Mouse (Mus musculus) liver, adult 2 months (tissue): ENCODE data around the gene Nfam1. TPM values are rescaled to one million over a fixed set of nuclear protein-coding genes. Genes with fewer than 3 reads are reported as not detected.
A peak's percentile ranks its signal among the peaks of the same experiment; 100 is the strongest.

ENCODE experiments used
- DNase-seq: peaks from one replicate; pipeline ENCODE4 v3.0.0-alpha.2; 2011; ENCODE audit warnings: low read depth, low spot score; ENCODE audit errors: extremely low read depth
- H3K27ac ChIP-seq: fragments of 200-500 bp; replicated peaks from 2 replicates; pipeline ENCODE4 v1.5.1; 2012; ENCODE audit warnings: low read depth, mild to moderate bottlenecking, control low read depth, inconsistent platforms, low read length; ENCODE audit not compliant: insufficient read depth
- H3K27me3 ChIP-seq: fragments of 200-500 bp; 2 replicates; pipeline ENCODE4 v1.6.1; 2012; ENCODE audit warnings: mild to moderate bottlenecking, moderate library complexity, low read length, inconsistent platforms; ENCODE audit not compliant: control insufficient read depth, insufficient read depth
- H3K36me3 ChIP-seq: fragments of 200-500 bp; 2 replicates; pipeline ENCODE4 v1.6.1; 2012; ENCODE audit warnings: low read length, inconsistent platforms; ENCODE audit not compliant: control insufficient read depth, insufficient read depth
- H3K4me1 ChIP-seq: fragments of 200-500 bp; 2 replicates; pipeline ENCODE4 v1.6.1; 2011; ENCODE audit warnings: low read length; ENCODE audit not compliant: control insufficient read depth, insufficient read depth
- H3K4me3 ChIP-seq: fragments of 200-500 bp; 2 replicates; pipeline ENCODE4 v1.5.1; 2011; ENCODE audit warnings: low read depth, mild to moderate bottlenecking, control low read depth, low read length, moderate library complexity; ENCODE audit not compliant: insufficient read depth
- H3K79me2 ChIP-seq: fragments of 200-500 bp; 2 replicates; pipeline ENCODE4 v1.6.1; 2012; ENCODE audit warnings: inconsistent platforms, mild to moderate bottlenecking, low read length, moderate library complexity; ENCODE audit not compliant: control insufficient read depth, insufficient read depth
- H3K9ac ChIP-seq: fragments of 200-500 bp; 2 replicates; pipeline ENCODE4 v1.6.1; 2012; ENCODE audit warnings: low read depth, mild to moderate bottlenecking, control low read depth, inconsistent platforms, low read length
- CTCF ChIP-seq: fragments of 200-500 bp; IDR thresholded peaks from 2 replicates; pipeline ENCODE4 v1.5.1; 2011; ENCODE audit warnings: low read depth, low read length, control low read depth
- POLR2A ChIP-seq: fragments of 200-500 bp; IDR thresholded peaks from 2 replicates; pipeline ENCODE4 v1.6.1; 2011; ENCODE audit warnings: low read length, control low read depth; ENCODE audit not compliant: insufficient read depth; ENCODE audit errors: extremely low read depth
- WGBS: fragments of 180-500 bp; shearing (Covaris S2); methylation state at CpG from one replicate; pipeline ENCODE4 v1.1.7; 2018; 5-methylcytosine and 5-hydroxymethylcytosine counted together
- polyA plus RNA-seq: library from polyadenylated mRNA; depleted of rRNA; stranded (reverse); fragments of >200 nt; gene quantifications from 2 replicates; pipeline ENCODE4 v1.2.3, GENCODE M21; 2012
- total RNA-seq: library from RNA; depleted of rRNA; stranded (reverse); fragments of >200 nt; gene quantifications from 2 replicates; pipeline ENCODE4 v1.2.3, GENCODE M21; 2014

The Nfam1 gene
- total and polyA plus RNA-seq, 2 experiments, result 1.1 to 3.2 TPM

- no peaks in the 10 kb centered on the region for H3K79me2 ChIP-seq
- H3K27ac ChIP-seq, result no peak overlapping the region
- H3K9ac ChIP-seq, result no peak overlapping the region
- no peaks in the 10 kb centered on the region for H3K4me1 ChIP-seq
- no peak for DNase-seq
- TF ChIP-seq CTCF, result no peak
- no peak for TF ChIP-seq POLR2A
- no peaks in the 10 kb centered on the region for H3K27me3 ChIP-seq
- no peak overlapping the region for H3K4me3 ChIP-seq
- H3K36me3 ChIP-seq, result no peaks in the 10 kb centered on the region
- WGBS, result 55% methylated on average over 22 of the region's 22 CpGs
Measured at GRCm38 (mm10) chr15:83043362-83043708, 10.2 kb upstream of the Nfam1 start.

DNA sequence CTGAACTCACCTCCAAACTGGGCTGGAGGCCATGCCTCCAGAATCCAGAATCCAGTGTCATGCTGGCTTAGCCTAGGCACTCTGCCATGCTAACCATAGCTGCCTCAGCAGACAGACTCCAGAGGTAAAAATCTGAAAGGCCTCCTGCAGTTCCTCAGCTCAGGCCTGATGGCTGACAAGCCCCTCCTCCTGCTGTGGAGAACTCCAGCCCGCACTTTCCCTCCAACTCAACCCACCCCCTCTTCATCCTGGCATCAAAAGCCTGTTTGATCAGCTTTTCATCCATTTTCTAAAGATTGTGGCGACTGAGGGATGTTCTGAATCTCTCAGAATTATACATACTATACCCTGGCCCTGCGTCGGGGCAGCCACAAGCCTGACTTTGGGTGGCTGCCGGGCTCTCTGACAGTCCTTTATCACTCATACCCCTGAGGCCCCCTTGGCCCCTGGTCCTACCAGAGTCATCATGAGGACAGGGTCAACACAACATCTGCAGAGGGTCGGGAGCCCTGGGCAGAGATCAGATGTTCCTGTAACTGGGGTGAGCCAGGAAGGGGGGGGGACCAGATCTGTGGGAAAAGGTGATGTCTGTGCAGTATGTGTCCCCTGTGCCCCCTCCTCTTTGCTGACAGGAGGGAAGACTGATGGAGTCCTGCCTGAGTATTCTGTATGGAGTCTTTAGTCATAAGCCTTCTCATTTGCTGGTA is 9.7 kb upstream of the Nfam1 start:
- Histone ChIP-seq H3K9ac (no peak overlapping the region), H3K79me2 (no peaks in the 10 kb centered on the region), H3K4me1 (no peaks in the 10 kb centered on the region), H3K27me3 (no peaks in the 10 kb centered on the region), H3K27ac (no peak overlapping the region), H3K4me3 (no peak overlapping the region), H3K36me3 (no peaks in the 10 kb centered on the region)
- DNase-seq, result no peak
- WGBS, result 57% methylated on average over 6 of the region's 6 CpGs
- TF ChIP-seq CTCF, result no peak
- no peak for TF ChIP-seq POLR2A

DNA sequence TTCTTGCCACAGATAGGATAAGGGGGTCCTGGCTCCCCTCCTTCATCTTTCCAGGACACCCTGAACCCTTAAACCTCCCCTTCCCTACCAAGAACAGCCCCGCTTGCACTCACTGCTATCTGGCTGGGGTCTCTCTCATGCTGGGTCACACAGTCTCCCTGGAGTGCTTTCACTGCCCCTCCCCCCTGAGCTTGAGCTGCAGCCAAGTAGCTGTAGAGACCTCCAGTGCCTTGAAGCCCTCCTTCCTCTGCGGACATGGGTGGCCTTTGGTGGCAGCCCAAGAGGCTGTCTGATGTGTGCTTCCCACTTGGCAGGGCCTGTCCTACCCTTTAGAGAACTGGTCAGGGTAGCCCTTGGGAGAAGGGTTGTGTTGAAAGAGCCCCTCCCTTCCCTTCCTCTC is 7.0 kb upstream of the Nfam1 start:
- Histone ChIP-seq H3K4me3 (no peak overlapping the region), H3K27me3 (no peaks in the 10 kb centered on the region), H3K36me3 (no peaks in the 10 kb centered on the region), H3K4me1 (no peaks in the 10 kb centered on the region), H3K79me2 (no peaks in the 10 kb centered on the region), H3K27ac (no peak overlapping the region), H3K9ac (no peak overlapping the region)
- TF ChIP-seq POLR2A (no peak), CTCF (no peak)
- 94% methylated on average over 2 of the region's 2 CpGs for WGBS
- DNase-seq, result no peak

DNA sequence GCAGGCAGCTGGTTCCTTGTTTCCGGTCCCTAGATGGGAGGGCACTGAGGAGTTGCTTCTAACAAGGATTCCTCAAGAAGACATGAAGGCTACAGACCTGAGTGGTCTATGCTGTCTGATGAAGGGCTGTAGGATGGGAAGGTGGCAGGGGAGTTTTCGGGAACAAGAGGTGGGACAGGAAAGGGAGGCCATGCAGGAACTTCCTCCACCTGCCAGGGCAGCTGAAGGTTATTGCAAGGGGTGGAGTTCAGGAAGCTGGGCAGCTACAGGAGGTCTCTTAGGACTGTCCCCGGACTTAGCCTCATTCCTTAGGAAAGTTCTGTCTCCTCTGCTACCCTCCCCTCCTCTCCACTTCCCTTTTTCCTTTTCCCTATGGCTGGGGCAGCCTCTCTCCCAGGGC is 5.7 kb upstream of the Nfam1 start:
- no peak for DNase-seq
- Histone ChIP-seq H3K27ac (no peak overlapping the region), H3K36me3 (no peaks in the 10 kb centered on the region), H3K27me3 (no peaks in the 10 kb centered on the region), H3K9ac (no peak overlapping the region), H3K79me2 (no peaks in the 10 kb centered on the region), H3K4me1 (no peaks in the 10 kb centered on the region), H3K4me3 (no peak overlapping the region)
- TF ChIP-seq CTCF (no peak), POLR2A (no peak)
- 64% methylated on average over 3 of the region's 3 CpGs for WGBS

DNA sequence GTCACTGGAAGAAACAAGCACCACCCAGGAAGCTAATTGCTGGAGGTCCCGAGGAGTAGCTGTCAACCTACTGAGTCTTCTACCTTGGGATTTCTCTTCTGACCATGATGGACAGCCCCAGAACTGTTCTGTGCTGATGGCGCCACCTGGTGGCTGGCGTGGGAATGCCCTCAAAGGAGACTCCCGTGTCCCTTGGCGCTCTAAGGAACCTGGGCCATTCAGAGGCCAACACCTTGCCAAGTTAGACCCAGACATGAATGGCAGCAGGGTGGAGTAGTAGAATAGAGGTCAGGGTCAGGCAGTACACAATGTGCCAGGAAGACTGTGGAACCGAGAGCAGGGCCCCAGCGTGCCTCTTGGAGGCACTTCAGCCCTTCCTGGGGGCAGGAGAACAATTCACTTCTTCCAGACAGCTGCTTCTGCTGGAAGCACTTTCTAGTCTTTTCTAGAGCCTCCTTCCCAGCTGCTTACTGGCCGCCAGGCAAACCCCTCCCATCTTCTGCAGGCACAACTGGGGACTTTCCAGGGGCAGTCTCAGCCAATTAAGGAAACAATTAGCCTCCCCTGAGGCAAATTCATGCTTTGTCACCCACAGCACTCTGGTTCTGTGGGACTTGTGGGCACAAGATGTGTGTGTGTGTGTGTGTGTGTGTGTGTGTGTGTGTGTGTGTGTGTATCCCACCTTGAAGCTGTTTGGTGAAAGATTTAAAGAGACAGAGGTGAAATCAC is 4.8 kb upstream of the Nfam1 start:
- TF ChIP-seq POLR2A (no peak), CTCF (peak; percentile 98)
- H3K9ac ChIP-seq, result no peak overlapping the region
- no peak overlapping the region for H3K4me3 ChIP-seq
- no peak overlapping the region for H3K27ac ChIP-seq
- no peaks in the 10 kb centered on the region for H3K4me1 ChIP-seq
- no peaks in the 10 kb centered on the region for H3K27me3 ChIP-seq
- WGBS, result 22% methylated on average over 8 of the region's 8 CpGs
- peak; percentile 52 for DNase-seq
- H3K79me2 ChIP-seq, result no peaks in the 10 kb centered on the region
- H3K36me3 ChIP-seq, result no peaks in the 10 kb centered on the region
